Mouse (Mus musculus) cerebellum, adult 11 months (tissue): ENCODE measurements at regions not wholly inside any gene's neighbourhood (a gene's known extent, or its start where the extent isn't known, plus 50 kb on each side); places are given as distances from the start of the nearest gene placed in this dataset.

Source experiments
- DNase-seq: peaks from one replicate; pipeline ENCODE4 v3.0.0; 2022

GRCm38 (mm10) chr5:112120766-112121165, 131.6 kb downstream of the Cryba4 start:
- DNase-seq = no peak

GRCm38 (mm10) chr5:112121554-112121953, 130.8 kb downstream of the Cryba4 start:
- DNase-seq = no peak

GRCm38 (mm10) chr5:112122581-112122980, 129.7 kb downstream of the Cryba4 start:
- DNase-seq = no peak

GRCm38 (mm10) chr5:112127171-112127570, 125.1 kb downstream of the Cryba4 start:
- no peak for DNase-seq

GRCm38 (mm10) chr5:112132746-112133145, 119.6 kb downstream of the Cryba4 start:
- DNase-seq = no peak

GRCm38 (mm10) chr5:112133688-112134573, 118.4 kb downstream of the Cryba4 start:
- no peak for DNase-seq

GRCm38 (mm10) chr5:112136646-112137045, 115.7 kb downstream of the Cryba4 start:
- no peak for DNase-seq

- no peak for DNase-seq
These were observed 114.1 kb downstream of the Cryba4 start for GRCm38 (mm10) chr5:112138246-112138645.

- DNase-seq = no peak
These were observed 109.6 kb downstream of the Cryba4 start for GRCm38 (mm10) chr5:112142731-112143130.

GRCm38 (mm10) chr5:112143993-112144621, 108.2 kb downstream of the Cryba4 start:
- DNase-seq = no peak

GRCm38 (mm10) chr5:112153675-112154085, 98.6 kb downstream of the Cryba4 start:
- DNase-seq = peak; percentile 66

GRCm38 (mm10) chr5:112154650-112155049, 97.7 kb downstream of the Cryba4 start:
- DNase-seq = no peak

GRCm38 (mm10) chr5:112155051-112155450, 97.3 kb downstream of the Cryba4 start:
- DNase-seq = no peak

GRCm38 (mm10) chr5:112156005-112156404, 96.3 kb downstream of the Cryba4 start:
- no peak for DNase-seq

- DNase-seq = no peak
These were observed 85.7 kb downstream of the Cryba4 start for GRCm38 (mm10) chr5:112166410-112167175.

GRCm38 (mm10) chr5:112167790-112168189, 84.5 kb downstream of the Cryba4 start:
- no peak for DNase-seq

- no peak for DNase-seq
These were observed 81.0 kb downstream of the Cryba4 start for GRCm38 (mm10) chr5:112171325-112171724.

- DNase-seq = no peak
These were observed 72.9 kb downstream of the Cryba4 start for GRCm38 (mm10) chr5:112179213-112180057.

GRCm38 (mm10) chr5:112182775-112183174, 69.5 kb downstream of the Cryba4 start:
- DNase-seq = no peak

GRCm38 (mm10) chr5:112195667-112196066, 56.7 kb downstream of the Cryba4 start:
- DNase-seq = no peak
